Mouse (Mus musculus) T-helper 17 cell (primary cell): ENCODE results near the gene Chic1.

Experiments
- in situ Hi-C, 2 experiments: fragments of 300-600 bp; cut with MboI, MseI; formaldehyde crosslinking; loops; 1 replicate in 1 of 2; 2 replicates in 1 of 2; pipeline ENCODE4 v1.15.1; 2025; ENCODE audit warnings: high pct_unique_total_duplicates in 2 of 2

Chic1 gene

GRCm38 (mm10) chrX:103427677-103428076 is 71.4 kb downstream of the Chic1 start:
- in situ Hi-C loops = loop anchor here in 1 of 2 experiments (10.0 kb wide), 1 partner anchor 743 kb away; the partner anchor contains the start of gene Gm3880

- in situ Hi-C loops = no loop called here
These were observed 76.0 kb downstream of the Chic1 start for GRCm38 (mm10) chrX:103432293-103432692.

- in situ Hi-C loops = loop anchor here (5.0 kb wide), 2 partner anchors 41 to 171 kb away; no protein-coding TSS in a partner anchor
These were observed 81.7 kb downstream of the Chic1 start for GRCm38 (mm10) chrX:103438023-103438422.

GRCm38 (mm10) chrX:103440803-103441202 is 84.5 kb downstream of the Chic1 start:
- in situ Hi-C loops = loop anchor here in 1 of 2 experiments (5.0 kb wide), 1 partner anchor 179 kb away; no protein-coding TSS in a partner anchor

GRCm38 (mm10) chrX:103443755-103444154 is 87.5 kb downstream of the Chic1 start:
- in situ Hi-C loops = loop anchor here in 1 of 2 experiments (5.0 kb wide), 1 partner anchor 181 kb away; no protein-coding TSS in a partner anchor
